Mouse (Mus musculus) gastrocnemius, postnatal 10 days (tissue): ENCODE data around the gene Stat6. TPM values are rescaled to one million over a fixed set of nuclear protein-coding genes. Genes with fewer than 3 reads are reported as not detected.
"Not testable (repeated sequence)": the region's sequence is repeated elsewhere in the genome, so short reads cannot be mapped to it uniquely, and the experiment has no call there.

ENCODE experiments used
- DNase-seq: peaks from one replicate; pipeline ENCODE4 v3.0.0; 2021; ENCODE audit warnings: mixed read lengths
- total RNA-seq, 2 experiments: library from RNA; stranded (reverse); gene quantifications; 2 replicates each; pipeline ENCODE4 v1.2.3; 2021

The Stat6 gene
- total RNA-seq, 2 experiments from 2014 or later, result 15.8 to 24.4 TPM

DNA sequence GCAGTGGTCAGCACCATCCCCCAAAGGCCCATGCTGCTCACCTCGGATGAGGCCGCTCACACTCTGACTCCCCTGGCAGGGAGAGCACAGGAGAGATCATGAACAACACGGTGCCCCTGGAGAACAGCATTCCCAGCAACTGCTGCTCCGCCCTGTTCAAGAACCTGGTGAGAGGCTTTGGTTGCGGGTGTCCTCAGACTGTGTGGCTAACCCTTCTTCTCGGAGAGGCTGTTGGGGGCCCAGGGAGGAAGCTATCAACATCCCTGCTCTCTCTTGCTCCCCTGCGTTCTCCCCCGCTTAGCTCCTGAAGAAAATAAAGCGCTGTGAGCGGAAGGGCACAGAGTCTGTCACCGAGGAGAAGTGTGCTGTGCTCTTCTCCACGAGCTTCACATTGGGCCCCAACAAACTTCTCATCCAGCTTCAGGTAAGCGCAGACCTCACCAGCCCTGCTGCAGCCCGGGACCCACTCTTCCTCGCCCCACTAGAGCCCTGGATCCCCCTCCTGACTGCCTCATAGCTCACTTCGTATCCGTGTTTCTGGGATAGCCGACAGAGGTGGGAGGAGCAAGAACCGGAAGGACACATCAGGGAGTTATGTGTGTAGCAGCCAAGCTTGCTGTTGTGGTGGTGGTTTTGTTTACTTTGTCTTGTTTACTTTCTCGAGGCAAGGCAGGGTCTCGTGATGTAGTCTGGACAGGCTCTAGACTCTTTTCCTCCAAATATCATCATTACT, 10.3 kb downstream of the Stat6 start:
- no peak for DNase-seq

DNA sequence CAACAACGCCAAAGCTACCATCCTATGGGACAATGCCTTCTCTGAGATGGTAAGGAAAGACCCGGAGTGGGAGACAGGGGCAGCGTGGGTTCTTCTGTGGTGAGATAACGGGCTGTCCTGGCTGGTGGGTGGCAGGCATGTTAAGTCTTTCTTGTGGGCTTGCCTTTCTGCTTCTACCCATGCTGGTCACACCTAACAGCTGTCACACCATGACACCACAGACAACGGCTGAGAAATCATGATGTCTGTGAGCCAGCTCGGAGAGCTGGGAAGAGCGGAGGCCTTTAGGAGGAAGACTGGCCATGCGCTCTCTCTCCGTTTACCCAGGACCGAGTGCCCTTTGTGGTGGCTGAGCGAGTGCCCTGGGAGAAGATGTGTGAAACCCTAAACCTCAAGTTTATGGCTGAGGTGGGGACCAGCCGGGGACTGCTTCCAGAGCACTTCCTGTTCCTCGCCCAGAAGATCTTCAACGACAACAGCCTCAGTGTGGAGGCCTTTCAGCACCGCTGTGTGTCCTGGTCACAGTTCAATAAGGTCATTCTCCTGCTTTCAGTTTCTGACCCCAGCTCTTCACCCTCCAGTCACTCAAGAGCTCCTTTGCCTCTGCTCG, 12.3 kb downstream of the Stat6 start:
- no peak for DNase-seq

- DNase-seq, result not testable (repeated sequence)
Observed at GRCm38 (mm10) chr10:127657617-127658016, 14.8 kb downstream of the Stat6 start.

DNA sequence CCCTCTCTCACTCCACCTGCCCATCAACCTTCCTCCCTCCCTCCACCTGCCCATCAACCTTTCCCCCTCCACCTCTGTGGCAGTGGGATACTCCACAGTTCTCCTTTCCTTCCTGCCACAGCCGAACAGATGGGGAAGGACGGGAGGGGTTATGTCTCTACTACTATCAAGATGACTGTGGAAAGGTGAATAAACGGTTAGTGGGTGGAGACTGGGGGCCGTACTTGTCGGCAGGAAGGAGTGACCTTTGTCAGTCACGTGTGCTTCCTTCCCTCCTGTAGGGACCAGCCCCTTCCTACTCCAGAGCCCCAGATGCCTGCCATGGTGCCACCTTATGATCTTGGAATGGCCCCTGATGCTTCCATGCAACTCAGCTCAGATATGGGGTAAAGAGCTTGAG, 15.3 kb downstream of the Stat6 start:
- DNase-seq, result no peak

DNA sequence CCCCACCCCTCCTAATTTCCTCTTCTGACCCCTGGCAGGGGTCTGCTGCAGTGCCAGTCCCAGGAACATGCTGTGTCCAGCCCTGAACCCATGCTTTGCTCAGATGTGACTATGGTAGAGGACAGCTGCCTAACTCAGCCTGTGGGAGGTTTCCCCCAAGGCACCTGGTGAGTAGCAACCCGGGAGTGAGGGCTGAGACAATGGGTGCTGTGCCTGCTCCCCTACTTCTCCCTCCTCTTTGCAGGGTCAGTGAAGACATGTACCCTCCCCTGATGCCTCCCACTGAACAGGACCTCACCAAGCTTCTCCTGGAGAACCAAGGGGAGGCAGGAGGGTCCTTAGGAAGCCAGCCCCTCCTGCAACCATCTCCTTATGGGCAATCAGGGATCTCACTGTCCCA, 16.8 kb downstream of the Stat6 start:
- no peak for DNase-seq

DNA sequence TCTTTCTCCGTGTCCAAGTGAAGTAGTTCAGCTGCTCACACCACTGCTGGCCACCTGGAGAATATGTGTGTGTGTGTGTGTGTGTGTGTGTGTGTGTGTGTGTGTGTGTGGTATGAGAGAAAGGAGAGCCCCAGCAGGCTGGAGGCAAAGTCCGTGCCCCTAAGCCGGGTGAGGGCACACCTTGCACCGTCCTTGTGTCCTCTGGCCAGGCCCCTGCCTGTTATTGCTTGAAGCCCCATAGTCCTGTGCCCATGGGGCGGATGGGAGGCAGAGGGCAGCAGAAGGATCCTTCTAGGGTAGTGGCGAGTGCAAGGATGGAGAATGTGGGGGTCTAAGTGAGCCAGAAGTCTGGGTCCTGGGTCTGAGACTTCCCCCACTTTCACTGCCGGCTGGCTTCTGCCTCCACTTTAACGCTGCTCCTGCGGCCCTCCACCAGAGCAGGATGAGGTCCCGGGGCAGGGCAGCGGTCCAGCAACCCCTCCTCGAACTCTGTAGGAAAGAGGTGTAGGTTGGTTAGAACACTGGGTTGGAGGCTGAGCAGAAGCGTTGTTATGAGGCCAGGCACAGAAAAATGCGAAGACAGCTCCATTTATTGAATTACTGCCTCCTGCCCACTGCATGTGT, 18.6 kb downstream of the Stat6 start:
- no peak for DNase-seq

DNA sequence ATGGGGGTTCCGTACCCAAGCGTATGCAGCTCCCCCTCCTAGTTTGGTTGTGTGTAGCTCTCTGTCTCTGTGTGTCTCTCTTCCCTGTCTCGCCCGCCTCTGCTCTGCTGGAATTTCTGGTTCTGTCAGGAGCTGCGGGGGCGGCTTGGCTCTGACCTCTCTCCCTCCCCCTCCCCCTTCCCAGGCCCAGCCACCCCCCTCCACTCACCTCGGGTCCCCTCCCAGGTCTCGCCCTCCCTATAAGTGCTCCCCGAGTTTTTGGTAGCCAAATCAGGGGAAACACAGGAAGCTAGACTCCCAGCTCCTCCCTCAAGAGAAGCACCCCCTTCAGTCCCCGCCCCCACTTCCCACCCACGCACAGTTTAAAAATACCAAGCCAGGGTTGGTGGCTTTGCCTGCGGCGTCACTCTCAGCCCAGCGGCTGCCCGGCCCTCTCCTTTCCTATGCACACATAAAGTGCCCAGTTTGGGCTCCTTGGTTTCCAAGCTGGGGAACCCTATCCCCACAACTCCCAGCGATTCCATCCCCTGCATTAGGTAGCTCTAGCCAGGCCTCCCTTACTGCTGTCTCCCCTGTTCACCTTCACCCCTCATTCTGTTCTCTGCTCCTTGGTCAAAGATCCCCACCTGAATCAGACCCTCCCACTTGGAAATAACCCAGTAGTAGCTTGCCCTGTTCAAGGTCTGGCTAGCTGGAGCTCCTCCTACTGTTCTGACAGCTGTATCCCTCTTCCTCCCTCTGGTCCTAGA, 19.3 kb downstream of the Stat6 start:
- DNase-seq, result peak; percentile 56

GRCm38 (mm10) chr10:127662666-127663253, 20.0 kb downstream of the Stat6 start:
- no peak for DNase-seq

DNA sequence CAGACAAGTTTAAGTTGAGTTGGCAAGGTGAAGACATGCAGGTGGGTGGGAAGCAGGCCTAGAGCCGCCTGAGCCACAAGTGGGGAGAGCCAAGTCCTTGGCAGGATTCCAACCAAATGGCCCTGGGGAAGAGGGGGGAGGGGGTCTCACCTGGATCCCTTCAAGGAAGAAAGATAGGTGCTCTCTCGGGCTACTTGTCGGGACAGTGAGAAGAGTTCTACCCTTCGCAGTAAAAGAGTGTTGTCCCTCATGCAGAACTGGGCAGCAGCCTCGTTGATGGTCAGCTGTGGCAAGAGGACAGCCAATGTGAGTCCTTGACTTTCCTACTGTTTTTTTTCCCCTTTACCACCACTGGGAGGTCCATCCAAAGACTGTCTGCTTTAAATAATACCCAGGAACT, 20.8 kb downstream of the Stat6 start:
- no peak for DNase-seq

GRCm38 (mm10) chr10:127664166-127664565, 21.4 kb downstream of the Stat6 start:
- DNase-seq, result no peak

- no peak for DNase-seq
Observed at GRCm38 (mm10) chr10:127664891-127665290, 22.1 kb downstream of the Stat6 start.

- no peak for DNase-seq
Observed at GRCm38 (mm10) chr10:127665366-127666181, 22.8 kb downstream of the Stat6 start.

GRCm38 (mm10) chr10:127666501-127667268, 23.9 kb downstream of the Stat6 start, which contains the start of gene Nemp1:
Gene Nemp1 (plus strand): TSS chr10:127666901.
- peak; percentile 79 for DNase-seq

GRCm38 (mm10) chr10:127667269-127668092, 24.7 kb downstream of the Stat6 start:
- peak; percentile 82 for DNase-seq

GRCm38 (mm10) chr10:127668093-127669050, 25.6 kb downstream of the Stat6 start, which contains the start of gene Nab2:
Gene Nab2 (minus strand): TSS chr10:127668568.
- peak; percentile 80 for DNase-seq

DNA sequence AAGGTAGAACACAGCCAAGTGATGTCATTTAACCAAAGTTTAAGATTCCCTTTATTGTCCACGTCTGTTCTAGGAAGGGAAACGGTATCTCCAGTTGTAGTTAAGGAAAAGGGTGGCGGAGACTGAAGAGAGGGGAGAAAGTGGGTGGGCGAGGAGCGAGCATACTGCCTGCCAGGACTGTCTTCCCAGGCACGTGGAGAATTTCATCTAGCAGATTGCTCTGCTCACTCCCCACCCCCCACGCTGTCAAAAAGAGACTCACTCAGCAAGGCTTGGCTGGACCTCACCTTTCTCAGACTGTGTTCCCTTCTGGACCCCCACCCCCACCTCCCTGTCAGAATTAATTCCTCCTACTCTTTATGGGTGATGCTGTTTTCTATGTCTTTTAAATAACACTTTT, 26.4 kb downstream of the Stat6 start:
- no peak for DNase-seq

- DNase-seq, result no peak
Observed at GRCm38 (mm10) chr10:127670185-127670584, 27.4 kb downstream of the Stat6 start.

- no peak for DNase-seq
Observed at GRCm38 (mm10) chr10:127671276-127671675, 28.5 kb downstream of the Stat6 start.
